Mouse (Mus musculus) cerebellum, postnatal 14 days (tissue): ENCODE measurements around the gene Tab2.
A peak's percentile ranks its signal among the peaks of the same experiment; 100 is the strongest.

Experiments used
- DNase-seq, 2 experiments: peaks; one replicate each; pipeline ENCODE4 v3.0.0; 2021; ENCODE audit warnings: mixed read lengths in 2 of 2

Tab2 gene

GRCm38 (mm10) chr10:7956228-7957001 lies at the start of gene Tab2:
Tab2 (minus strand) TSS chr10:7956230.
- peak; percentile 93 to 94 for DNase-seq

- DNase-seq = no peak
Measured at GRCm38 (mm10) chr10:7992258-7992919, 36.4 kb upstream of the Tab2 start.

GRCm38 (mm10) chr10:7991596-7991995 lies 35.6 kb upstream of the Tab2 start:
- DNase-seq = no peak

- DNase-seq = no peak
Measured at GRCm38 (mm10) chr10:7987521-7987920, 31.5 kb upstream of the Tab2 start.

- no peak for DNase-seq
Measured at GRCm38 (mm10) chr10:7976462-7976861, 20.4 kb upstream of the Tab2 start.

- no peak for DNase-seq
Measured at GRCm38 (mm10) chr10:7968747-7969280, 12.8 kb upstream of the Tab2 start.

GRCm38 (mm10) chr10:7967096-7967495 lies 11.1 kb upstream of the Tab2 start:
- DNase-seq = no peak

GRCm38 (mm10) chr10:7959073-7959472 lies 3.0 kb upstream of the Tab2 start:
- no peak for DNase-seq

- DNase-seq = peak; percentile 71 to 75
Measured at GRCm38 (mm10) chr10:7955634-7956121, 352 bp downstream of the Tab2 start.

GRCm38 (mm10) chr10:7954989-7955633 lies 919 bp downstream of the Tab2 start:
- peak; percentile 53 to 60 for DNase-seq

- DNase-seq = peak in 1 of 2 experiments; percentile 18
Measured at GRCm38 (mm10) chr10:7954627-7954988, 1.4 kb downstream of the Tab2 start.

- DNase-seq = no peak
Measured at GRCm38 (mm10) chr10:7943006-7943405, 13.0 kb downstream of the Tab2 start.

- no peak for DNase-seq
Measured at GRCm38 (mm10) chr10:7936556-7937192, 19.4 kb downstream of the Tab2 start.

GRCm38 (mm10) chr10:7932958-7933357 lies 23.1 kb downstream of the Tab2 start:
- DNase-seq = no peak

- DNase-seq = no peak
Measured at GRCm38 (mm10) chr10:7928996-7929395, 27.0 kb downstream of the Tab2 start.

- DNase-seq = no peak
Measured at GRCm38 (mm10) chr10:7925481-7925880, 30.5 kb downstream of the Tab2 start.

GRCm38 (mm10) chr10:7923433-7923832 lies 32.6 kb downstream of the Tab2 start:
- DNase-seq = no peak

GRCm38 (mm10) chr10:7911268-7911667 lies 44.8 kb downstream of the Tab2 start:
- DNase-seq = peak; percentile 61 to 67

GRCm38 (mm10) chr10:7907151-7907550 lies 48.9 kb downstream of the Tab2 start:
- DNase-seq = no peak

GRCm38 (mm10) chr10:7904157-7904556 lies 51.9 kb downstream of the Tab2 start:
- DNase-seq = no peak

GRCm38 (mm10) chr10:7900719-7901627 lies 55.1 kb downstream of the Tab2 start:
- DNase-seq = no peak
